In the genomic region with DNA sequence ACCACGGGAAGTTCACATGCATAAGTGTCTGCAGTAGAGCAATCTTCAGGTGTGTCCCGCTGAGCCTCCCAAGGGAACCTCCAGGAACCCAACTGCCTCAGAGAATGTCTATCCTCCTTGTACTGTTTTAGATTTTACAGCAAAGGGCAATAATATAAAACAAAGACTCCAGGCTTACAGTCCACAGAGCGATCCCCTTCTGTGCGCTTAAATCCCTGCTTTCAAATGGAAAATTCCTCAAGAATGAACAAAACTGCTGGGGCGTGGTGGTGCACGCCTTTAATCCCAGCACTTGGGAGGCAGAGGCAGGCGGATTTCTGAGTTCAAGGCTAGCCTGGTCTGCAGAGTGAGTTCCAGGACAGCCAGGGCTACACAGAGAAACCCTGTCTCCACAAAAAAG, we compare ENCODE assay signal across 1 mouse cellular context. TPM values are rescaled to one million over a fixed set of nuclear protein-coding genes. Genes with fewer than 3 reads are reported as not detected.
"Had no signal": no experiment of that assay in that cellular context is flagged by ENCODE, and none has a peak within 500 bp of the region (broad histone marks: within the 10 kb centered on the region; RNA-seq: fewer than 3 reads in every experiment).

No protein-coding gene starts in this region.

RNA-seq across cellular contexts. Expression of a gene that starts 11.0 kb away (rescaled TPM):
- polyA plus RNA-seq: inflammation-experienced regulatory T-cells, adult 6 months had no signal
